Mouse (Mus musculus): ENCODE measurements around the gene Gas6.

DNA sequence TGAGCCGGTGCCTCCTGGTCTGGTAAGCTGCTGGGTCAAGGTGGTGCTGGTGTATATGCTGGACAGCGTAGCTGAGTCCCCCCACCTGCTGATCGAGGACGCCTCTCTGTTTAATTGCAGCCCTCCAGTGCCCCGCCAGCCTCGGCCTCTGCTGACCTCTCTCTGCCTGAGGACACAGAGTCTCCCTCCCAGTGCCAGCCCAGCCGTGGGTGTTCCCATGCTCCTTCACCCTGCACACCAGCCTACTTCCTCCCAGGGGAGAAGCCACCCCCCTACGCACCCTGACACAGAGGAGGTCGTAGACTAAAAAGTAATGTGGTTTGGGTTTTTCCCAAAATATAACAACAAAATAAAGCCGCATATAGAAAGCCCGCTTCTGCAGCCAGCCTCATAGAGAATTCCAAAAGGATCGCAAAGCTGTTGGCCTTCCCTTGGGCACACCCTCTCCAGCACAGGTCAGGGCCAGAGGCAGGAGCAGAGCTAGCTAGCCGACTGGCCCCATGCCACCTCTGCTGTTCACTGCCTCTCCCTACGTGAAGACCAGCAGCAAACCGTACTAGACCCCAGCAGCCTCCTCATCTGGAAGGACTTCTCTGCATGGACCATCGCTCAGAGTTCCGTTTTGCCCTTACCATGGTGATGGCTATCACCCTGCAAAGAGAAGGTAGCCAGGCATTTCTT, 33.1 kb downstream of the Gas6 start:
- TF ChIP-seq CTCF (IDR thresholded peaks at IDR 0.05; ENCODE audit: extremely low read depth, insufficient read depth, low read length) (no peak), POLR2A (IDR thresholded peaks at IDR 0.05; ENCODE audit: extremely low read depth, insufficient read depth, low read length) (no peak)
